18 mouse cellular contexts compared by ENCODE assay signal in genomic region chr6:90630427-90630826, GRCm38 (mm10). TPM values are rescaled to one million over a fixed set of nuclear protein-coding genes. Genes with fewer than 3 reads are reported as not detected.
DNase-seq lines count a peak whose midpoint lies in the region.
"Had no signal": no experiment of that assay in that cellular context is flagged by ENCODE, and none has a peak within 500 bp of the region (broad histone marks: within the 10 kb centered on the region; RNA-seq: fewer than 3 reads in every experiment).

No protein-coding gene starts in this region.

- peak; percentile 29 to 41 for DNase-seq in spleen, adult 18-20 months
- no peak for DNase-seq in spleen, postnatal 14 days (ENCODE audit: low spot score in 2 of 2)
- peak; percentile 74 for DNase-seq in CD4-positive, CD25-positive, alpha-beta regulatory T cell, adult 2 months (ENCODE audit: low read depth, low spot score)
- DNase-seq in induced T-regulatory cell, adult 2 months (ENCODE audit: low read depth): peak; percentile 74
- DNase-seq in adrenal gland, postnatal 25 days: no peak
- no peak for DNase-seq in thymus, postnatal 25 days
- DNase-seq in kidney, postnatal 4 days: no peak
- DNase-seq: cerebellum, adult 2 months; cerebellum, postnatal 25 days; gastrocnemius, postnatal 14 days; heart, adult 18-20 months; kidney, adult 18-20 months; kidney, postnatal 36 days; lung, embryonic 14.5 days; lung, postnatal 14 days; right cerebral cortex, postnatal 25 days; thymus, adult 18-20 months; thymus, postnatal 36 days had no signal

RNA-seq across cellular contexts. Expression of gene Slc41a3, which starts 25.9 kb away (rescaled TPM):
- 18.9 and 19.1 TPM in 2 replicates for total RNA-seq in adrenal gland, postnatal 25 days (2021)

Comparison
In these comparisons a context has a peak if more than half of its experiments do, and no peak if none do; other contexts are left out.
1. DNase-seq: peak in spleen, adult 18-20 months (2 of 2), CD4-positive, CD25-positive, alpha-beta regulatory T cell, adult 2 months (single experiment) and induced T-regulatory cell, adult 2 months (single experiment); none in spleen, postnatal 14 days (0 of 2), adrenal gland, postnatal 25 days (single experiment), thymus, postnatal 25 days (single experiment) and kidney, postnatal 4 days (0 of 2).